In genomic region chr6:137822550-137822949, GRCm38 (mm10) we compare ENCODE assay signal across 27 mouse cellular contexts.
A peak's percentile ranks its signal among the peaks of the same experiment; 100 is the strongest.
DNase-seq lines count a peak whose midpoint lies in the region; ATAC-seq and TF ChIP-seq lines count a peak whose summit lies in the region.
"Had no signal": no experiment of that assay in that cellular context is flagged by ENCODE, and none has a peak within 500 bp of the region (broad histone marks: within the 10 kb centered on the region; RNA-seq: fewer than 3 reads in every experiment).

No protein-coding gene starts in this region.

- peak; percentile 14 to 27 for DNase-seq in cerebellum, postnatal 14 days
- DNase-seq in cerebellum, postnatal 4 days (ENCODE audit: low spot score in 2 of 2), result no peak
- DNase-seq in kidney, adult 2 months, result no peak
- DNase-seq: adrenal gland, adult 2 months; adrenal gland, postnatal 14 days; B cell, adult 2 months; cerebellum, adult 11 months; cerebellum, adult 8-10 months; embryo, embryonic 11 days; forebrain, postnatal 0 days; gastrocnemius, adult 2 months; gastrocnemius, postnatal 14 days; heart, adult 18-20 months; heart, postnatal 14 days; heart, postnatal 4 days had no signal

- no peak overlapping the region for H3K9ac ChIP-seq in kidney, embryonic 16.5 days (replicated peaks; ENCODE audit: low read length)
- H3K9ac ChIP-seq in limb, embryonic 12.5 days (replicated peaks), result no peak overlapping the region
- H3K9ac ChIP-seq: embryonic facial prominence, embryonic 15.5 days; forebrain, postnatal 0 days; heart, embryonic 13.5 days; hindbrain, embryonic 14.5 days had no signal

- H3K27me3 ChIP-seq in kidney, embryonic 16.5 days (ENCODE audit: insufficient read depth, low read length), result no peaks in the 10 kb centered on the region
- no peaks in the 10 kb centered on the region for H3K27me3 ChIP-seq in kidney, adult 2 months (replicated peaks; ENCODE audit: control insufficient read depth, insufficient read depth, low read length)
- H3K27me3 ChIP-seq in megakaryocyte, embryonic 14.5 days (replicated peaks), result no peaks in the 10 kb centered on the region
- H3K27me3 ChIP-seq in limb, embryonic 12.5 days, result no peaks in the 10 kb centered on the region
- H3K27me3 ChIP-seq: CH12.LX; embryonic facial prominence, embryonic 15.5 days; heart, embryonic 13.5 days had no signal

- no peak overlapping the region for H3K4me3 ChIP-seq in kidney, embryonic 16.5 days (ENCODE audit: low read length)
- H3K4me3 ChIP-seq in kidney, adult 2 months (ENCODE audit: insufficient read depth, low read depth, low read length), result no peak overlapping the region
- peak overlapping the region; percentile 56 for H3K4me3 ChIP-seq in megakaryocyte, embryonic 14.5 days (replicated peaks)
- H3K4me3 ChIP-seq in limb, embryonic 12.5 days (replicated peaks), result no peak overlapping the region
- H3K4me3 ChIP-seq: embryonic facial prominence, embryonic 15.5 days; gastrocnemius, adult 2 months; heart, embryonic 13.5 days had no signal

- no peaks in the 10 kb centered on the region for H3K9me3 ChIP-seq in kidney, embryonic 16.5 days (ENCODE audit: low read length)
- 0 out of 2 replicates have a peak, but pooled peaks cover 4% of the 10 kb centered on the region for H3K9me3 ChIP-seq in megakaryocyte, embryonic 14.5 days
- H3K9me3 ChIP-seq in limb, embryonic 12.5 days, result no peaks in the 10 kb centered on the region
- H3K9me3 ChIP-seq: embryonic facial prominence, embryonic 15.5 days; G1E; heart, embryonic 13.5 days had no signal

- no peaks in the 10 kb centered on the region for H3K36me3 ChIP-seq in kidney, embryonic 16.5 days (ENCODE audit: insufficient read depth, low read length)
- no peaks in the 10 kb centered on the region for H3K36me3 ChIP-seq in kidney, adult 2 months (ENCODE audit: control insufficient read depth, insufficient read depth, low read length)
- H3K36me3 ChIP-seq in megakaryocyte, embryonic 14.5 days (replicated peaks; ENCODE audit: low read length), result peaks cover 38% of the 10 kb centered on the region
- H3K36me3 ChIP-seq in limb, embryonic 12.5 days, result no peaks in the 10 kb centered on the region; the same call in 1 of the 2 replicates
- H3K36me3 ChIP-seq: embryonic facial prominence, embryonic 15.5 days had no signal

- 70% methylated on average over 5 of the region's 5 CpGs for WGBS in kidney, embryonic 16.5 days
- WGBS in kidney, adult 2 months, result 67% methylated on average over 5 of the region's 5 CpGs
- WGBS in limb, embryonic 12.5 days, result 68% methylated on average over 5 of the region's 5 CpGs

- H3K4me2 ChIP-seq in kidney, embryonic 16.5 days (replicated peaks; ENCODE audit: low read depth, low read length), result no peak overlapping the region
- H3K4me2 ChIP-seq in limb, embryonic 12.5 days, result no peak overlapping the region
- H3K4me2 ChIP-seq: embryonic facial prominence, embryonic 15.5 days; heart, embryonic 13.5 days; hindbrain, embryonic 14.5 days had no signal

- ATAC-seq in kidney, embryonic 16.5 days (ENCODE audit: low FRiP score, low TSS enrichment), result peak; percentile 57; the same call in 1 of the 2 replicates
- no peak for ATAC-seq in megakaryocyte, adult 5-6 weeks (ENCODE audit: poor library complexity, severe bottlenecking)
- ATAC-seq in limb, embryonic 12.5 days (ENCODE audit: insufficient number of reproducible peaks, insufficient read depth, low FRiP score, low TSS enrichment, low read depth), result 0 out of 2 replicates have a peak, but pooled peaks have one; percentile 11
- ATAC-seq: forebrain, embryonic 14.5 days; forebrain, postnatal 0 days; hindbrain, postnatal 0 days; inflammation-experienced regulatory T-cells, adult 6 months had no signal

- H3K4me1 ChIP-seq in kidney, embryonic 16.5 days (ENCODE audit: insufficient read depth, low read length), result no peaks in the 10 kb centered on the region
- no peaks in the 10 kb centered on the region for H3K4me1 ChIP-seq in kidney, adult 2 months (ENCODE audit: control insufficient read depth, insufficient read depth, low read length)
- H3K4me1 ChIP-seq in megakaryocyte, embryonic 14.5 days, result no peaks in the 10 kb centered on the region
- peaks cover 5% of the 10 kb centered on the region; the same call in 1 of the 2 replicates for H3K4me1 ChIP-seq in limb, embryonic 12.5 days (replicated peaks)
- H3K4me1 ChIP-seq: embryonic facial prominence, embryonic 15.5 days; heart, embryonic 13.5 days had no signal

- no peak overlapping the region for H3K27ac ChIP-seq in kidney, embryonic 16.5 days (ENCODE audit: low read length)
- H3K27ac ChIP-seq in kidney, adult 2 months (ENCODE audit: insufficient read depth, low read depth, low read length), result no peak overlapping the region
- no peak overlapping the region for H3K27ac ChIP-seq in limb, embryonic 12.5 days
- H3K27ac ChIP-seq: embryonic facial prominence, embryonic 15.5 days; gastrocnemius, adult 2 months; heart, embryonic 13.5 days; hindbrain, embryonic 14.5 days; hindbrain, postnatal 0 days had no signal

- TF ChIP-seq CTCF in kidney, adult 2 months (conservative IDR thresholded peaks at IDR 0.05; ENCODE audit: insufficient read depth, insufficient read length, low read depth, low read length), result no peak

- TF ChIP-seq POLR2A in kidney, adult 2 months (IDR thresholded peaks at IDR 0.05; ENCODE audit: low read depth, low read length), result no peak

Comparison
In these comparisons a context has a peak if more than half of its experiments do, and no peak if none do; other contexts are left out.
1. DNase-seq: peak in cerebellum, postnatal 14 days (2 of 2); none in cerebellum, postnatal 4 days (0 of 2) and kidney, adult 2 months (single experiment).